Mouse (Mus musculus): ENCODE measurements around the gene Nsun7. TPM values are rescaled to one million over a fixed set of nuclear protein-coding genes. Genes with fewer than 3 reads are reported as not detected.

The Nsun7 gene
- polyA plus RNA-seq, 1 experiment from 2014 or later, result 0.52 TPM

- Histone ChIP-seq H3K9me3 (replicated peaks; ENCODE audit: control insufficient read depth, low read length) (no peaks in the 10 kb centered on the region), H3K4me1 (ENCODE audit: control insufficient read depth, insufficient read depth, low read length) (no peaks in the 10 kb centered on the region), H3K36me3 (replicated peaks; ENCODE audit: control insufficient read depth, insufficient read depth, low read depth, low read length) (no peaks in the 10 kb centered on the region), H3K27ac (replicated peaks; ENCODE audit: low read depth, low read length) (no peak overlapping the region), H3K27me3 (ENCODE audit: control insufficient read depth, insufficient read depth, low read length) (no peaks in the 10 kb centered on the region), H3K9ac (replicated peaks; ENCODE audit: low read length) (no peak overlapping the region), H3K4me3 (ENCODE audit: low read depth, low read length) (no peak overlapping the region), H3K4me2 (ENCODE audit: low read depth, low read length) (no peak overlapping the region)
- ATAC-seq (replicated peaks; ENCODE audit: insufficient number of reproducible peaks, low FRiP score, low TSS enrichment, low read depth) (no peak), DNase-seq (ENCODE audit: low spot score) (no peak)
- WGBS, result 81% methylated on average over 17 of the region's 17 CpGs
These were observed 80.8 kb downstream of the Nsun7 start for GRCm38 (mm10) chr5:66340356-66341102.

- Histone ChIP-seq H3K27me3 (ENCODE audit: control insufficient read depth, insufficient read depth, low read length) (no peaks in the 10 kb centered on the region), H3K4me1 (ENCODE audit: control insufficient read depth, insufficient read depth, low read length) (no peaks in the 10 kb centered on the region), H3K27ac (replicated peaks; ENCODE audit: low read depth, low read length) (no peak overlapping the region), H3K4me2 (ENCODE audit: low read depth, low read length) (no peak overlapping the region), H3K9me3 (replicated peaks; ENCODE audit: control insufficient read depth, low read length) (no peaks in the 10 kb centered on the region), H3K9ac (replicated peaks; ENCODE audit: low read length) (no peak overlapping the region), H3K36me3 (replicated peaks; ENCODE audit: control insufficient read depth, insufficient read depth, low read depth, low read length) (no peaks in the 10 kb centered on the region), H3K4me3 (ENCODE audit: low read depth, low read length) (no peak overlapping the region)
- WGBS, result 34% methylated on average over 10 of the region's 10 CpGs
- ATAC-seq (replicated peaks; ENCODE audit: insufficient number of reproducible peaks, low FRiP score, low TSS enrichment, low read depth), result no peak
- DNase-seq (ENCODE audit: low spot score), result no peak
These were observed 82.2 kb downstream of the Nsun7 start for GRCm38 (mm10) chr5:66341848-66342247.

GRCm38 (mm10) chr5:66342285-66342684, 82.6 kb downstream of the Nsun7 start:
- Histone ChIP-seq H3K9ac (replicated peaks; ENCODE audit: low read length) (no peak overlapping the region), H3K27me3 (ENCODE audit: control insufficient read depth, insufficient read depth, low read length) (no peaks in the 10 kb centered on the region), H3K36me3 (replicated peaks; ENCODE audit: control insufficient read depth, insufficient read depth, low read depth, low read length) (no peaks in the 10 kb centered on the region), H3K4me2 (ENCODE audit: low read depth, low read length) (no peak overlapping the region), H3K9me3 (replicated peaks; ENCODE audit: control insufficient read depth, low read length) (no peaks in the 10 kb centered on the region), H3K4me1 (ENCODE audit: control insufficient read depth, insufficient read depth, low read length) (no peaks in the 10 kb centered on the region), H3K4me3 (ENCODE audit: low read depth, low read length) (no peak overlapping the region), H3K27ac (replicated peaks; ENCODE audit: low read depth, low read length) (no peak overlapping the region)
- ATAC-seq (replicated peaks; ENCODE audit: insufficient number of reproducible peaks, low FRiP score, low TSS enrichment, low read depth) (no peak), DNase-seq (ENCODE audit: low spot score) (no peak)
- 77% methylated on average over 9 of the region's 9 CpGs for WGBS

GRCm38 (mm10) chr5:66344182-66344581, 84.5 kb downstream of the Nsun7 start:
- no peak for DNase-seq (ENCODE audit: low spot score)
- Histone ChIP-seq H3K27ac (replicated peaks; ENCODE audit: low read depth, low read length) (no peak overlapping the region), H3K4me2 (ENCODE audit: low read depth, low read length) (no peak overlapping the region), H3K4me1 (ENCODE audit: control insufficient read depth, insufficient read depth, low read length) (no peaks in the 10 kb centered on the region), H3K36me3 (replicated peaks; ENCODE audit: control insufficient read depth, insufficient read depth, low read depth, low read length) (no peaks in the 10 kb centered on the region), H3K9me3 (replicated peaks; ENCODE audit: control insufficient read depth, low read length) (no peaks in the 10 kb centered on the region), H3K4me3 (ENCODE audit: low read depth, low read length) (no peak overlapping the region), H3K9ac (replicated peaks; ENCODE audit: low read length) (no peak overlapping the region), H3K27me3 (ENCODE audit: control insufficient read depth, insufficient read depth, low read length) (no peaks in the 10 kb centered on the region)
- ATAC-seq (replicated peaks; ENCODE audit: insufficient number of reproducible peaks, low FRiP score, low TSS enrichment, low read depth), result no peak
- WGBS, result 73% methylated on average over 2 of the region's 2 CpGs

GRCm38 (mm10) chr5:66345140-66345539, 85.4 kb downstream of the Nsun7 start:
- DNase-seq (ENCODE audit: low spot score) (peak; percentile 14), ATAC-seq (replicated peaks; ENCODE audit: insufficient number of reproducible peaks, low FRiP score, low TSS enrichment, low read depth) (no peak)
- 61% methylated on average over 3 of the region's 3 CpGs for WGBS
- Histone ChIP-seq H3K27ac (replicated peaks; ENCODE audit: low read depth, low read length) (no peak overlapping the region), H3K9me3 (replicated peaks; ENCODE audit: control insufficient read depth, low read length) (no peaks in the 10 kb centered on the region), H3K4me2 (ENCODE audit: low read depth, low read length) (no peak overlapping the region), H3K4me1 (ENCODE audit: control insufficient read depth, insufficient read depth, low read length) (no peaks in the 10 kb centered on the region), H3K36me3 (replicated peaks; ENCODE audit: control insufficient read depth, insufficient read depth, low read depth, low read length) (no peaks in the 10 kb centered on the region), H3K27me3 (ENCODE audit: control insufficient read depth, insufficient read depth, low read length) (no peaks in the 10 kb centered on the region), H3K4me3 (ENCODE audit: low read depth, low read length) (no peak overlapping the region), H3K9ac (replicated peaks; ENCODE audit: low read length) (no peak overlapping the region)

- H3K4me1 ChIP-seq (ENCODE audit: control insufficient read depth, insufficient read depth, low read length), result no peaks in the 10 kb centered on the region
- H3K27me3 ChIP-seq (ENCODE audit: control insufficient read depth, insufficient read depth, low read length), result no peaks in the 10 kb centered on the region
- H3K36me3 ChIP-seq (replicated peaks; ENCODE audit: control insufficient read depth, insufficient read depth, low read depth, low read length), result no peaks in the 10 kb centered on the region
- 88% methylated on average over 6 of the region's 6 CpGs for WGBS
- no peak overlapping the region for H3K4me3 ChIP-seq (ENCODE audit: low read depth, low read length)
- no peaks in the 10 kb centered on the region for H3K9me3 ChIP-seq (replicated peaks; ENCODE audit: control insufficient read depth, low read length)
- no peak overlapping the region for H3K9ac ChIP-seq (replicated peaks; ENCODE audit: low read length)
- ATAC-seq (replicated peaks; ENCODE audit: insufficient number of reproducible peaks, low FRiP score, low TSS enrichment, low read depth), result no peak
- H3K4me2 ChIP-seq (ENCODE audit: low read depth, low read length), result no peak overlapping the region
- H3K27ac ChIP-seq (replicated peaks; ENCODE audit: low read depth, low read length), result no peak overlapping the region
- DNase-seq (ENCODE audit: low spot score), result no peak
These were observed 87.1 kb downstream of the Nsun7 start for GRCm38 (mm10) chr5:66346756-66347155.

Other genes starting within 250 kb of the Nsun7 start
- 2.9 and 3.6 TPM in 2 replicates for gene Rbm47, start 86.8 kb upstream of the Nsun7 start, polyA plus RNA-seq (2014; fragmentation: Nextera tagmentation; extraction: Ambion mirVana)